Mouse (Mus musculus) MEL (cell line): ENCODE measurements around the gene Tbccd1. TPM values are rescaled to one million over a fixed set of nuclear protein-coding genes. Genes with fewer than 3 reads are reported as not detected.

Experiments used
- DNase-seq: peaks from one replicate; pipeline ENCODE4 v3.0.0; 2011; ENCODE audit warnings: low read depth, low spot score
- H3K27ac ChIP-seq: 2 replicates; pipeline ENCODE4 v1.5.1; 2012; ENCODE audit warnings: low read depth, mild to moderate bottlenecking, control low read depth, low read length, moderate library complexity; ENCODE audit not compliant: control insufficient read depth
- H3K27me3 ChIP-seq, 2 experiments: fragments of 150-350 bp in 1 of 2; sonication (generic) in 1 of 2; 2 replicates each; pipeline ENCODE4 v1.6.1; 2012; ENCODE audit warnings: low read length in 2 of 2, mild to moderate bottlenecking in 2 of 2, improper control_type of control experiment in 1 of 2, moderate library complexity in 1 of 2; ENCODE audit not compliant: insufficient read depth in 2 of 2, control insufficient read depth in 1 of 2
- H3K36me3 ChIP-seq, 2 experiments: 2 replicates each; pipeline ENCODE4 v1.6.1; 2012 to 2014; ENCODE audit warnings: low read length in 2 of 2, improper control_type of control experiment in 1 of 2, inconsistent platforms in 1 of 2, mild to moderate bottlenecking in 1 of 2; ENCODE audit not compliant: insufficient read depth in 2 of 2, control insufficient read depth in 1 of 2
- H3K4me1 ChIP-seq, 2 experiments: fragments of 150-350 bp in 1 of 2; sonication (generic) in 1 of 2; 2 replicates each; pipeline ENCODE4 v1.6.1; 2012; ENCODE audit warnings: low read length in 2 of 2, improper control_type of control experiment in 1 of 2, mild to moderate bottlenecking in 1 of 2; ENCODE audit not compliant: insufficient read depth in 2 of 2, control insufficient read depth in 1 of 2
- H3K4me3 ChIP-seq, 2 experiments: fragments of 150-350 bp in 1 of 2; sonication (generic) in 1 of 2; 2 replicates each; pipeline ENCODE4 v1.5.1; 2012; ENCODE audit warnings: low read depth in 2 of 2, low read length in 2 of 2, mild to moderate bottlenecking in 2 of 2, moderate library complexity in 2 of 2, control low read depth in 1 of 2, improper control_type of control experiment in 1 of 2; ENCODE audit not compliant: control insufficient read depth in 1 of 2, insufficient read depth in 1 of 2
- H3K79me2 ChIP-seq: 2 replicates; pipeline ENCODE4 v1.6.1; 2012; ENCODE audit warnings: mild to moderate bottlenecking, low read length, moderate library complexity; ENCODE audit not compliant: control insufficient read depth, poor library complexity, insufficient read depth
- H3K9ac ChIP-seq: 2 replicates; pipeline ENCODE4 v1.6.1; 2012; ENCODE audit warnings: low read depth, mild to moderate bottlenecking, control low read depth, low read length, moderate library complexity; ENCODE audit not compliant: control insufficient read depth, poor library complexity, severe bottlenecking
- H3K9me3 ChIP-seq: fragments of 150-350 bp; sonication (generic); replicated peaks from 2 replicates; pipeline ENCODE4 v1.6.1; 2012; ENCODE audit warnings: mild to moderate bottlenecking, low read length, improper control_type of control experiment, moderate library complexity; ENCODE audit not compliant: insufficient read depth
- E2F4 ChIP-seq: IDR thresholded peaks from 2 replicates; pipeline ENCODE4 v1.6.1; 2011; ENCODE audit warnings: low read depth, low read length, improper control_type of control experiment, borderline replicate concordance
- HCFC1 ChIP-seq: IDR thresholded peaks from 2 replicates; pipeline ENCODE4 v1.6.1; 2012; ENCODE audit warnings: low read depth, mild to moderate bottlenecking, inconsistent platforms, low read length, improper control_type of control experiment, moderate library complexity
- KAT2A ChIP-seq: conservative IDR thresholded peaks from 2 replicates; pipeline ENCODE4 v1.6.1; 2012; ENCODE audit warnings: low read depth, low read length, improper control_type of control experiment, inconsistent platforms
- MAFK ChIP-seq: IDR thresholded peaks from 2 replicates; pipeline ENCODE4 v1.6.1; 2011; ENCODE audit warnings: low read depth, mild to moderate bottlenecking, low read length, improper control_type of control experiment, borderline replicate concordance
- MEF2A ChIP-seq: IDR thresholded peaks from 2 replicates; pipeline ENCODE4 v1.6.1; 2014; ENCODE audit warnings: low read depth, mild to moderate bottlenecking, inconsistent platforms, low read length, improper control_type of control experiment; ENCODE audit not compliant: poor library complexity, insufficient replicate concordance, severe bottlenecking; ENCODE audit errors: extremely low read depth
- MYB ChIP-seq: IDR thresholded peaks from 2 replicates; pipeline ENCODE4 v1.6.1; 2011; ENCODE audit warnings: mild to moderate bottlenecking, low read depth, low read length, improper control_type of control experiment
- MYC ChIP-seq: IDR thresholded peaks from 2 replicates; pipeline ENCODE4 v1.6.1; 2011; ENCODE audit warnings: low read depth, mild to moderate bottlenecking, low read length, improper control_type of control experiment, moderate library complexity
- NRF1 ChIP-seq: IDR thresholded peaks from 2 replicates; pipeline ENCODE4 v1.6.1; 2014; ENCODE audit warnings: low read depth, mild to moderate bottlenecking, inconsistent platforms, low read length, improper control_type of control experiment, moderate library complexity; ENCODE audit not compliant: poor library complexity, insufficient read depth, severe bottlenecking
- POLR2AphosphoS2 ChIP-seq: IDR thresholded peaks from 2 replicates; pipeline ENCODE4 v1.6.1; 2011; ENCODE audit warnings: low read length, improper control_type of control experiment
- POLR2AphosphoS5 ChIP-seq: IDR thresholded peaks from 2 replicates; pipeline ENCODE4 v1.6.1; 2012; ENCODE audit warnings: low read depth, borderline replicate concordance, mild to moderate bottlenecking, inconsistent platforms, low read length, moderate library complexity, mixed read lengths
- RAD21 ChIP-seq: IDR thresholded peaks from 2 replicates; pipeline ENCODE4 v1.6.1; 2011; ENCODE audit warnings: mild to moderate bottlenecking, low read depth, low read length, improper control_type of control experiment
- UBTF ChIP-seq: IDR thresholded peaks from 2 replicates; pipeline ENCODE4 v1.6.1; 2012; ENCODE audit warnings: low read depth, mild to moderate bottlenecking, inconsistent platforms, low read length, improper control_type of control experiment, moderate library complexity, borderline replicate concordance; ENCODE audit not compliant: insufficient read depth
- USF1 ChIP-seq: IDR thresholded peaks from 2 replicates; pipeline ENCODE4 v1.6.1; 2014; ENCODE audit warnings: low read depth, mild to moderate bottlenecking, inconsistent platforms, low read length, improper control_type of control experiment, moderate library complexity
- USF2 ChIP-seq, 2 experiments: IDR thresholded peaks; 2 replicates each; pipeline ENCODE4 v1.6.1; 2011 to 2012; ENCODE audit warnings: improper control_type of control experiment in 2 of 2, low read length in 2 of 2, borderline replicate concordance in 1 of 2, inconsistent platforms in 1 of 2, low read depth in 1 of 2, mild to moderate bottlenecking in 1 of 2; ENCODE audit not compliant: insufficient read depth in 1 of 2
- polyA plus RNA-seq, 2 experiments: library from polyadenylated mRNA; stranded (reverse) in 1 of 2; unstranded in 1 of 2; fragments of >175 nt in 1 of 2; fragments of >200 nt in 1 of 2; gene quantifications; 2 replicates each; pipeline versions ENCODE4 v1.2.1 to v1.2.4; 2012; ENCODE audit warnings: low replicate concordance in 2 of 2, low read depth in 1 of 2; ENCODE audit not compliant: insufficient read length in 2 of 2, insufficient read depth in 1 of 2, missing spikeins in 1 of 2
- total RNA-seq: library from RNA; depleted of rRNA; stranded (reverse); fragments of 300-350 nt; gene quantifications from 2 replicates; pipeline ENCODE4 v1.2.3, GENCODE M21; 2012

Gene Tbccd1
- total and polyA plus RNA-seq, 3 experiments, result 23.8 to 28.7 TPM; not detected in 1

GRCm38 (mm10) chr16:22889716-22890115 lies 32.2 kb upstream of the Tbccd1 start (continued):
- TF ChIP-seq USF1 (peak; percentile 66; the same call in 1 of the 2 replicates), MAFK (no peak), MYB (no peak), MYC (no peak), RAD21 (no peak), NRF1 (no peak), USF2 (IDR thresholded peaks at IDR 0.05; ENCODE audit: borderline replicate concordance in 1 of 2, insufficient read depth in 1 of 2, low read depth in 1 of 2, low read length in 2 of 2) (0 out of 4 replicates have a peak, but pooled peaks of 1 of the 2 experiments have one; percentile 41)

GRCm38 (mm10) chr16:22888835-22889234 lies 31.4 kb upstream of the Tbccd1 start:
- peaks cover 0 to 19% of the 10 kb centered on the region in 2 experiments; a peak in 1 of 4 replicates for H3K36me3 ChIP-seq
- H3K79me2 ChIP-seq, result no peaks in the 10 kb centered on the region
- no peak for TF ChIP-seq UBTF
- TF ChIP-seq POLR2AphosphoS5, result no peak
- TF ChIP-seq USF1, result no peak
- no peak for TF ChIP-seq NRF1
- no peak for DNase-seq
- no peaks in the 10 kb centered on the region for H3K9me3 ChIP-seq
- no peak overlapping the region for H3K27ac ChIP-seq
- no peak overlapping the region for H3K9ac ChIP-seq
- H3K4me1 ChIP-seq, result peaks cover 0 to 27% of the 10 kb centered on the region in 2 experiments; a peak in 3 of 4 replicates
- H3K27me3 ChIP-seq, result no peaks in the 10 kb centered on the region
- no peak overlapping the region for H3K4me3 ChIP-seq

DNA sequence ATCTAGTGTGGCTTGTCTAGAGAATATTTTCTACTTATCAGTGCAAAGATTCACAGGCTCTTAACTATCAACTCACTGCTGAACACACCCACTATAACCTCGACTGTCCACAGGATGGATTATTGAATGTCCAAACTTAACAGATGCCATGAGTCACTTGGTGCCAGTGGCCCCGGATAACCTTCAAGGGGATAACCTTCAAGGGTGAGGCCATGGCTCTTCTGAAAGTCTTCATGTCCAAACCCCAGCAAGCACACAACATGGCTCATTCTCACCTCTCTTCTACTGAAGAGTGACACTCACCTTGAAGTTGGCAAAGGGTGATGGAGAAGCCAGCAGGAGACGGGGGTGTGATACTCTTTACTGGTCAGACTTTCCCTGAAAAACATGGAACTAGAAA lies 29.3 kb upstream of the Tbccd1 start:
- Histone ChIP-seq H3K4me3 (no peak overlapping the region), H3K9me3 (no peaks in the 10 kb centered on the region), H3K36me3 (peaks cover 0 to 36% of the 10 kb centered on the region in 2 experiments; a peak in 2 of 4 replicates), H3K27ac (no peak overlapping the region), H3K4me1 (peaks cover 10 to 45% of the 10 kb centered on the region in 2 experiments; a peak in 3 of 4 replicates), H3K79me2 (no peaks in the 10 kb centered on the region), H3K27me3 (no peaks in the 10 kb centered on the region), H3K9ac (no peak overlapping the region)
- TF ChIP-seq MEF2A (no peak), E2F4 (no peak), HCFC1 (no peak), KAT2A (no peak), POLR2AphosphoS2 (no peak), USF2 (IDR thresholded peaks at IDR 0.05; ENCODE audit: borderline replicate concordance in 1 of 2, insufficient read depth in 1 of 2, low read depth in 1 of 2, low read length in 2 of 2) (no peak)
- no peak for DNase-seq
